Mouse (Mus musculus) yolk sac, embryonic 10.5 days (tissue): ENCODE data around the gene Cd4.
"Not testable (repeated sequence)": the region's sequence is repeated elsewhere in the genome, so short reads cannot be mapped to it uniquely, and the experiment has no call there.

Experiments
- DNase-seq: peaks from one replicate; pipeline ENCODE4 v3.0.0-alpha.2; 2017; ENCODE audit warnings: low spot score

Cd4 gene

DNA sequence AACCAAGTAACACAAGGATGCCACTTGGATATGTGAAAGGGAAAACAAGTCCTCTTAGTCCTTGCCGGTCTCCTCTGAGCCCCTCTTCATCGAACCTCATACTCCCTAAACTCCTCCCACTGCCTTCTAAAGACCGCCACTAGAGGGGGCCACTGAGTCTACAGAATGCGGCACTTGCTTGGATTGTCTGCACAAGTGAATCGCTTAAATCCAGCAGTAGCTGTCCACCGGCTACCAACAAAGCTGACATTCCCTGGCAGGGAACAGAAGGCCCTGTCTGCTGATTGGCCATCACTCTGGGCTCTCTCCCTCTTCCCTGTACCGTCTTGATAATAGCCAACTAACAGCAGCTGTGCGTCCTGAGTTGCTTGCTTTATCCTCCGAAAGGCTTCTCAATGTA is 40.7 kb downstream of the Cd4 start:
- peak; percentile 82 for DNase-seq

DNA sequence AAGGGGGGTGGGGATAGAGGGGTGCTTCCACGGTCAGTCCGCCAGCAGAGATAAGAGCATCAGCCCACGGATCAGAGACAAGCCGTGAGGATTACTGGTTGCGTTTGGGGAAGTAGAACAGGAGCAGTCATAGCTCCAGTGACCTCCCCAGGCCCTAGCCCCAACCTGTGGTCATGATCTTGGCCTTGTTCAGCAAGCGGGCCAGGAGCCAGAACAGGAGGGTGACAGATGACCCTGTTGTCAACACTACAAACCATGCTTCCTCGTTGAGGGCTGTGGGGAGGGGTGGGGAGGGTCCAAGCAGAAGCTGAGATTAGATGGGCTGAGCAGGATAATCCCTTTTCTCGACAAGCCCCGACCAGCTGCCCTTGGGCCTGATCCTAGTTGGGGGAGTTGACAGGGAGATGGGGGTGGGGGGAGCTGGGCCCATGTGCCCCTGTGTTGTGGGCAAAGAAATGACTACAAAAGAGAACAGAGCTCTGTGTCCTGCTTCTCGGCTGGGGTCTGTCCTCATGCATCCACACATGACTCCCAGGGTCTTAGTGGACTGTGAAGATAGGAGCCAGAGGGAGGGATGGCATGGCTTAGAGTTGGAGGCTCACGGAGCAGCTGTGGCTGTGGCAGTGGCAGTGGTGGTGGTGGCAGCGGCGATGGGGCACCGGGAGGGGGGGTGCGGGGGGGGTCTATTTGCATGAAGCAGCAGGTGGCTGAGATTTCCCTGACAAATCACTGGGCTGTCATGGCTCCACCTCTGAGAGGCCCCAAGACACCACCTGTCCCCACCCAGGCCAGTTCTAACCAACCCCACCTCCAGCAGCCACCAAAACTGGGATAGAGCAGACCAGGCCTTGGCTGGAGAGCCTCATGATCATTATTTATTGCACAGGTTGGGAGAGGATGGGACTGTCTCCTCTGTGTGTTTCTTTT is 47.5 kb downstream of the Cd4 start, which contains the start of gene Gnb3:
Gnb3 (minus strand) TSS at position 35 of the 927 bp plus-strand sequence.
- DNase-seq: no peak

DNA sequence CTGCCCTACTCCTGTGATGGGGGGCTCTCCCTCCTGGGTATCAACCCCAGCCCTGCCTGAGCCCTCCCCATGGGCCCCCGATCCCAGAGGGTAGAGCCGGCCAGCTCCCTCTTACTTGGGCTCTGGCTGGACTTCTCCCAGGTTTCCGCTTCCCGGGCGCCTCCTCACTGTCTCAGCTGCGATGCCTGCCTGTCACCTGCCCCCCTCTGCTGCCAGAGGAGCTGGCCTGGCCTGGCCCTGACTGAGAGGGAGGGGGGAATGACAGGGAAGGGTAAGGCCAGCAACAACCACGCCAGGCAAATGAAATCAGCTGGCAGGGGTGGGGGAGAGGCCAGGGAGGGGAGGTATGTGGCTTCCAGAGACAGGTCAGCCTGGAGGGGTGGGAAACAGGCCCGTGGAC is 48.2 kb downstream of the Cd4 start:
- DNase-seq: no peak

DNA sequence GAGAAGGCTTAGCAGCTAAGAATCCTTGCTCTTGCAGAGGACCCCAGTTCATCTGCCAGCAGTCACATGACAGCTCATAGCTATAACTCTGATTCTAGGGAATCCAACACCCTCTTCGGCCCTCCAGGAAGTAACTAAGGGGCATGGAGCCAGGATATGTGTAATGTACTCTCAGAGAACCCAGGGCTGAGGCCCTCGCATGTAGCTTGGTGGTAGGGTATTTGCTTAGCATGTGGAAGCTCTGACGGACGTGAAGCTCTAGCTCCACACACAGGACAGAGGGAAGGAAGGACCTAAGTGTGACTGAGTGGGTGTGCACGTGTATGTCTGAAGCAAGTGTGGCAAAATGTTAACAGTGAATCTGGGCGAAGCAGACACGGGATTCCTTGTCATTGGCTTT is 51.6 kb downstream of the Cd4 start:
- no peak for DNase-seq

DNA sequence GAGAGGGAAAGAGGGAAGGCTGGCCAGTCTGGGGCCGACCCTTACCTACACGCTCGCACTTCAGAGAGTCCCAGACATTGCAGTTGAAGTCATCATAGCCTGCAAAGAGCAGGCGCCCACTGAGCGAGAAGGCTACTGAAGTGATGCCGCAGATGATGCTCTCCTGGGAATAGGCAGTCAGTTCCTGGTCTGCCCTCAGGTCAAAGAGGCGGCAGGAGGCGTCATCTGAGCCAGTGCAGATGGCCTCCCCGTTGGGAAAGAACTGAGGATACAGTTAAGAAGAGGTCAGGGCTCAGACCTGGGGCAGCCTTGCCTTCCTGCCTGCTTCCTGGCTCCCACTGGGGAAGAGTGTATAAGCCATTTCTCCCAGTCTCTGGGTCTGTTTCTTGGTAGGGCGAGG is 52.5 kb downstream of the Cd4 start:
- DNase-seq: no peak

DNA sequence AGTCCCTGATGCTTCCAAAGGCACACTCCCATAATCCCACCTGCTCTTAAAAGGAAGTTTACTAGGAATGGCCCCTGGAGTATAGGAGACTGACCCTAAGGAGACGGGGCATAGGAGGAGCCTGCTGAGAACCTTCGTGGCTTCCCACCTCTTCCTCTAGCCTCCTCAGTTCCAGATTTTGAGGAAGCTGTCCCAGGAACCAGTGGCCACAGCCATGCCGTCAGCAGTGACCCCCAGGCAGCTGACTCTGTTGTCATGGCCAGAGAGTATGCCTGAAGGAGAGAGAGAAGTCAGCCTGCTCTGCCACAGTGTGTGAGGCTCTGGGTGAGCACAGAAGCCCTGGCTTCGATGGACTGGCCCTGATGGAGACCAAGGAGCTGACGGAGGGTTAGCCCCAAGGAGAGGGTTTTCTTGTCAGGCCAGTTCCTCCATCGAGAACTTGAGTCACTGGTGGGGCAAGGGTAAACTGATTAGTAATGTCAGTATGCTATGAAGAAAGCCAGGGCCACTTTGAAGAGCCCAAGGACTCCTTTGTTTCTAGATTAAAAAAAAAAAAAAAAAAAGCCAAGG is 53.4 kb downstream of the Cd4 start:
- DNase-seq: no peak

DNA sequence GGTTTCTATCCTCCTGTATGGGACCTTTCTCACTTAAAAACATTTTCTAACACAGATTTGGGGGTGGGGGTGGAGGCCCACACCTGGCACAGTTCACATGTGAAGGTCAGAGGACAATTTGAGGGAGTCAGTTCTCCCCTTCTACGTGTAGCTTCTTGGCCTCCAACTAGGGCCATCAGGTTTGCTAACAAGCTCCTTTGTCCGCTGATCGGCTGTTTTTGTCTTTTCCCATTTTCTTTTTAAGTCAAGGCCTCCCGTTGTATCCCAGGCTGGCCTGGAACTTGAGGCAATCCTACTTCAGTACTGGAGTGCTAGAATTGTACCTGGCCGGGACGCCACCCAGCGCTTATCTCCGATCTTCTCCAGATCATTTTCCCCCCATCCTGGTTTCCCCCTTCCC is 56.4 kb downstream of the Cd4 start:
- DNase-seq: no peak

DNA sequence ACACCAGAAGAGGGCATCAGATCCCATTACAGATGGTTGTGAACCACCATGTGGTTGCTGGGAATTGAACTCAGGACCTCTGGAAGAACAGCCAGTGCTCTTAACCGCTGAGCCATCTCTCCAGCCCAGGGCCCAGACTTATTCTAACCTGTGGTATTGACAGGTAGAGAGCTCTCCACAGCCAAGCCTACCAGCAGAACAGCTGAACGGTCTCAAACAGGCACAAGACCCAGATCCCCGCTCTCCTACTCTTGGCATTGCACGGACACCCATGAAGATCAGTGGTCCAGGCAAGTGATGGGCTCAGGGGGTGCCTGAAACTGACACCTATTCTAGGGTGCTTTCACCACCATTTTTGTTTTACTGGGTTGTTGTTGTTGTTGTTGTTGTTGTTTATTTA is 56.8 kb downstream of the Cd4 start:
- not testable (repeated sequence) for DNase-seq

DNA sequence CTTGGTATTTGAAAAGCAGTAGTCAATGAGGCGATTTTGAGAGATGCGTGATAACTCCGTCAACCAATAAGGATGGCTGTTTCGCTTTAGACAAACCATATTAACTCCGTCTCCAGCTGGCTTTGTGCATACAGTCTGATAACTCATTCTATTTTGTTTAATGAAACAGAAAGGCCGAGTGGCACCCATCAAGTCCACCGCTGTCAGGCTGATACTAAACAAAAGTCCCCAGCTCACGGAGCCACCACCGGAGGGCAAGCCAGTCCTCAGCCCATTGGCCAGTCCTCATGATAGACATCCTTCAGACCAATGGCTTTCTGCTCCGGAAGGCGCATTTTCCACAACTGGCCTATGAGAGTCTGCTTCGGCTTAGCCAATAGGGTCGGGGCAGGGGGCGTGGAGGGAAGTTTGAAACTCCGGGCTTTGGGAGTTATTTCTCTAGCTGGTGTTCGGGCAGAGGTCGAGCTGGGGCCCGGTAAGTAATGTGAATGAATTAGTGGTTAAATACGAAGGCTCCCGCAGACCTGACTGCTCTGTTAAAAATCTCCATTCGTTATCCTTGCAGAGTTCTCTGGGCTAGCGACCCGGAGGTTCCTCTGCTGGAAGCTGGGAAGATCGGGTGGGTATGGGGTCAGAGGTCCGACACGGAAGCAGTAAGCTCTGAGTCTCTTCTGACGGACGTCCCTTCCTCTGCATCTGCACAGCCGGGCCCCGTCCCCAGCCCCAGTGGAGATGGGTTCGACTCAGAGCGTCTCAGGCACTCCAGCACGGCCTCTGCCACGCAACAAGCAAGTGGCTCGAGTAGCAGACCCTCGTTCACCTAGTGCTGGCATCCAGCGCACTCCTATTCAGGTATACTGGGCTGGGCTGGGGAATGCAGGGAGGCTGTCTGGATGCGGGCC is 58.0 kb downstream of the Cd4 start:
- peak; percentile 97 for DNase-seq

DNA sequence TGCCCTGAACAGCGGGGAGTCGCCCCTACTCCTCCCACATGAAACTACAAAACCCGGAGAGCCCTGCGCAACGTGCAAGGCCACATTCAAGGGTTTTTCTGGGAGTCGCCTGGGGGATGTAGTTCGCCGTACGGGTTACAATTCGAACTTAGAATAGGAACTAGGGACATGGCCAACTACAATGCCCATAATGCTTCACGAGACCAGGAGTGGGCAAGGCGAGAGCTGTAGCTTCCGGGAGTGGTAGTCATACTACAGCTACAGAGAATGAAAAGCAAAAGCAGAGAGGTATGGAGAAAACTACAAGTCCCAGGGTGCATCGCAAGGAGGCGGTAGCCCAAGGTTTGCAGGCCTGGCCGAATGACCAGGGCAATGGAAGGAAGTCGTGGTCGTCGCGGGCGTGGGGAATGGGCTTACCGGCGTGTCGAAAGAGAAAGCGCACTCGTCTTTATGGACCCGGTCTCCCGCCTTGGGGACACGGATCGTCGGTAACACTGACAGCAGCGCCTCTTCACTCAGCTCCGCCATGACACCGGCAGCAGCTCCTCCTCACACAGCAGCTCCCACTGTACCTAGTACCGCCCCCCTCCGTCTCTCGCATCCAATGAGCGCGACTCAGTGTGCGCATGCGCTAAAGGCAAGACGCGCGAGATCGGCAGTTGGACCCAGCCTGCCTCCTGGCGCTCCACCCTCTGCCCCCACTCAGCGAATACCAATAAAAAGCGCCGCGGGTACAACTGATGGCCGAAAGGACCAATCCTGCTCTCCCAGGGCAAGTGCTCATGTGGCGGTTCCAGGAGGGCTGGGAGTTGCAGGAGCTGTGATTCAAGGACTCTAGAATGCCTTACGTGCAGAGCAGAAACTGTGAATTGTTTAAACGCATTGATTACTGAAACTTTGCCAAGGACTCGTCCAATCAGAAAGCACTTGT is 58.9 kb downstream of the Cd4 start, which contains the start of the genes Usp5 and Cdca3:
Usp5 (minus strand) TSS at position 617 of the 931 bp plus-strand sequence.
Cdca3 (plus strand) TSS at position 680 of the 931 bp plus-strand sequence.
- peak; percentile 100 for DNase-seq

DNA sequence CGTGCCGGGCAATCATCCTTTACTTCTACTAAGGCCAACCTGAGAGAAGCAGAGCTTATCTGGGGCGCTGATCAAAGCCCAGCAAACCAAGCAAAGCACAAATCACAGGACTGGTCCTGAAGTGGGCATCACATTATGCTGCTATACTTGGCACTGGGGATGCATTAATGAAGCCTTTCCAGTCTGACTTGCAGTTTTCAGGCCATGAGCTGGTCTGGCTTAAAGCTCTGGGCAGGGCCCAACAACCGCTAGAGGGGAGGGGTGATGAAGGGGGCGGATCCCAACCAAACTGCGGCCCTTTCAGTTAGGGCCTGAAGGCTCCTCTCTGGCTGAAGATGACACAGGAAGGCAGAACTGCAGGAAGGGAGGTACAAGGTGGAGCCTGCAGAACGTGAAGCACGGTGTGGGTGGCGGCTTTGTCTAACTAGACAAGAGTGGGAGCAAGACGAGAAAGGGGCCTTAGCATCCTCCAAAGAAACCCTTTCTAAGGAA is 59.9 kb downstream of the Cd4 start:
- peak; percentile 68 for DNase-seq

DNA sequence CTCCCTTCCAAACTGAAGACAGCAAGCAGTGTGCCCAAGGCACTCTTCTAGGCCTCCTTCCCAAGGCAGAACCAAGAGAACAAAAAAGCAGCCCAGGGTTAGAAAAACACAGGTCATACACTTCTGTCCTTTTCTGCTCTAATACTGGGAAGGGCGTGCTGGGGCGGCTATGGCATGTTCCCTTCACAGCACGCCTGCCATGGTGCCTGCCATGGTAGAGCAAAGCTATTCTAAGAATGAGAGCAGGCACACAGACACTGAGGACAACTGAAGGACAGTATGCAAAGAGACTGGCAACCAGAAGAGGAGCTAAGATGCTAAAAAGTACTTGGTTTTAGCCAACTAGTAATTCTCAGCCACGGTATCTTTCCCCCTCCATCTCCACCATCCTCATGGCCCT is 66.0 kb downstream of the Cd4 start:
- no peak for DNase-seq

DNA sequence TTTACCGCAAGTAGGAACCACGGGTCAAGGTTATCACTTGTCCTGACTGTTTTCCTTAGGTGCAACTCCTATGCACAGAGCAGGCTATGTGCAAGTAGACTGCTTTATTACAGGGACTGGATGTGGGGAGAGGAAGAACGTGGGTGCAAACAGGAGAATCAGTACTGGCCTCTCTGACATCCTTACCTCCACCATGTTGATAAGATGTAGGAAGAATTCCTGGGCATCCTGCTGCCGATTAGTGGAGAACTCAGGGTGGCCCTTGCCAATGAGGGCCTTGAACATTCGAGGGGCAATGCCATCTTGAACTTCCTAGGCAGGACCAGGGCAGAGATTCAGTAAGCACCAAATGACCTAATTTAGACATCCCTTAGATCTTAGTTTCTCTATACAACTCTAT is 67.1 kb downstream of the Cd4 start:
- DNase-seq: no peak

DNA sequence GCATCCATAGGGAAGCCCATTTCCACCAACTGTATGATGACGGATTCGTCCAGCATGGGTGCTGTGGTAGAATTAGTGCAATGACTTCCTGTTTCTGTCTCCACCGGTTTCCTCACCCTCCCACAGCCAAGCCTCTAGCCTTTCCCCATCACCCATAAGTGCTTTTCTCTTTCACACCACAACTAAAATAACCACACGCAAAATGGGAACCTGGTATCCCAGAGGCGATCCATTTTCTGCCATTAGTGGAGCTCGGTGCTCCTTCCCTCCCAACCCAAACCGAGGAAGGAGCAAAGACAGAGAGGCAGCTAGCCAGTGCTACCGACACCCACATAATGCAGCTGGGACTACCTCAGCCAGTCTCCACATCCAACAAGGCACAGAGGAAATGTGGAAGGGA is 70.0 kb downstream of the Cd4 start:
- DNase-seq: no peak

DNA sequence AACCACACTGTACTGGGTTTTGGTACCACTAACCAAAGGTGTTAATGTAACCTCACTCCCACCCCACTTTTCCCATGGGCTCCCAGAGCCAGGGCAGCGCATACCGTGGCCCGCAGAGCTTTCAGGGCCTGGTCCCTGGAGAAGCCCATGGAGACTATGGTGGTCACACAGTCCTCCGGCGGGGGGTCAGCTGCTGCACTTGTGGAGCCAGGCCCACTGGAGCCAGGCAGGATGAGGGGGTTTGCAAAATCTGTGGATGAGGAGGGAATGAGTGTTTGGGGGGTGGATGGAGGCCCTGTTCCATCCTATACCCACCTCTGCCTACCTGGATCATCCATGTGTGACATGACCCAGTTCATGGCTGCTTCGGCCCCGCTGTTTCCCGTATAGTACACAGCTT is 70.5 kb downstream of the Cd4 start:
- DNase-seq: no peak

DNA sequence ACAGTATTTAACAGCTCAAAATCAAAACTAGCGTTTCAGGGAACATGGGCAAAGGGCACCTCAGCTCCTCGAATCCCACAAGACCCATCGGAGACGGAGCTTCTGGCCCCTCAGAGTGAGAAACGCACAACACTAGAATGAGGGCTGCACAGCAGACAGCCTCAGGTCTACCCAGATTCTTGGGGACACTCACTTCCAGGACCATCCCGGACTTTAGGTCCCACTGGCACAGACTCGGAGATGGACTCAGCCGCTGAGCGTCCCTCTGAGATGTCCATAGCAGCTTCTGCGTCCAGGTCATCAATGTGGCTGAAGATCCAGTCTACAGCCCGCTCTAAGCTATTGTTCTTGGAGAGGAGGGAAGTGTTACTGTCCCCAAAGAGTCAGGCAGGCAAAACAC is 70.9 kb downstream of the Cd4 start:
- no peak for DNase-seq

DNA sequence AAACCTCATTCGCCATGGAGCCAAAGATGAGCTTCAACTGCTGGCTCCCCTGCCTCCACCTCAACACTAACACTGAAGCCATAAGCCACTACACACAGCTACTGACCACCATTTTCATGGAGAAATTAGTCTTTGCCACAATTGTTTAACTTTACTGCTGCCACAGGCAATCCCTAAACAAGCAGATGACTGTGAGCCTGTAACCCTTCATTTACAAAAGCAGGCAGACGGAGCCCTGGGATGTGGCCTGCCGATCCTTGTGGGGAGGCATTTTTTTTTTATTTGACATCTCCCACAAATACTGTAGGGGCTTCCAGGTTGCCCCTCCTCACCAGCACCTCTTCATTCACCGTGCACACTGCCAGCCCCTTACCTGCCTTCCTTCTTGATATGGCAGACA is 71.4 kb downstream of the Cd4 start:
- DNase-seq: no peak

DNA sequence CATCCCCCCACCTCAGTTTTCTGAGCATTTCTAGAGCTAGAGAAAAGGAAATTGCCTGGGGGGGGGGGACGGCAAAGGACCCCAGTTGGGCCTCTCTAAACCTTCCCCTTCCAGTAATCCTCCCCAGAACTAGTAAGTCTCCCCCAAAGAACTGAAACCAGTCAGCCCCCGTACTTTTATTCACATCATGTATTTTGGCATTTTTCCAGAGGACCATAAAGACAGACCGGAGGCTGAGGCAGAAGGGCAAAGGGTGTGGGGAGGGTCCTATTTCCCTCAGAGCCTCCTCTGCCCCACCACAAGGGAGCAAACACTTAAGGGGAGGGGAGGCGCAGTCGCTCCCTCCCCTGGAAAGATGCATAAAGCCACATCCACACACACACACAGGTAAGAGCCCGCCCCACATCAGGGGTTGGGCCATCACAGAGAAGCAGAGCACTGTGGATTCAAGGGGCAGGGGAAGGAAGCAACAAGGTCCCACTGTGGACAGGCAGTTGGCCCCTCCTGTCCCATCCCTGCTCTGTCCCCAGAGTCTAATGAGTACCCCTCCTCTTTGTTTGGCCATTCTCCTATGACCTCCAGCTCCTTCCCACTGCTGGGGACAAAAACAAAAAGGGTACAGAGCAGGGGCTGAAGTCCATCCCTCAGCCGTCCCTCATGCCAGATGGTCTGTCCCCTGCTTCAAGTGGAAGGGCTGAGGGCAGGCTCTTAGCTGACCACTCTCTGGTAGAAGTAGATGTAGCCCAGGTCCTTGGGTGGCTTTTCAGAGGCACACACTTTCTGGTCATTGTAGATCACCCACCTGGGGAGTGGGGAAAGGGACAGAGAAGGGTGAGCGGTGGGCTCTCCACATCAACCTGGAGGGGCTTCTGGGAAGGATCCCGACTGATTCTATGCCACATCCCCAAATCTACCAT is 72.9 kb downstream of the Cd4 start:
- DNase-seq: no peak
